Mouse (Mus musculus): Measurements from ENCODE around the gene Lmo2. TPM values are rescaled to one million over a fixed set of nuclear protein-coding genes. Genes with fewer than 3 reads are reported as not detected.
A peak's percentile ranks its signal among the peaks of the same experiment; 100 is the strongest.

The Lmo2 gene
- total and polyA plus RNA-seq, 3 experiments, result 19.5 to 25.3 (median 19.8) TPM

DNA sequence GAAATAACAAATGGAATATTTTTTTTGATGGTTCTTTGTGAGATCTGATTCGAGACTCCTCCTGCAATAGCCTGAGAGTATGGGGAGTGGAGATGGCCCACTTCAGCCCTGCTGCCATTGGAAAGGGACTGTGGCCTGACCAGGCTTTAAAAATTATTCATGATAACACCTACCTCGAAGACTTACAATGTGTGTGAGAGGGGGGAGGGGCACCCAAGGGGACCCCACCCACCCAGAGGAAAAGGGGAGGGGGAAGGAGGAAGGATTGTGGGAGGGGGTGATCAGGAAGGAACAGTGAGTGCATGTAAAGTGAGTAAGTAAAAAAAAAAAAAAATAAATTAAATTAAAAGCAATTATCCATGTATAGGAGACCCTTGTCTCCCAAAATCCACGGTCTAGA lies 848 bp downstream of the Lmo2 start:
- 0 out of 2 replicates have a peak, but pooled peaks cover 1% of the 10 kb centered on the region for H3K4me1 ChIP-seq (ENCODE audit: control insufficient read depth, insufficient read depth, low read length)
- no peak for TF ChIP-seq CTCF (IDR thresholded peaks at IDR 0.05)
- no peak for TF ChIP-seq POLR2A (IDR thresholded peaks at IDR 0.05; ENCODE audit: insufficient read depth, low read depth, low read length)
- TF ChIP-seq EP300 (IDR thresholded peaks at IDR 0.05; ENCODE audit: insufficient read depth, low read depth, low read length), result no peak
- no peaks in the 10 kb centered on the region for H3K27me3 ChIP-seq (ENCODE audit: control insufficient read depth, insufficient read depth, low read length)
- H3K79me2 ChIP-seq (replicated peaks; ENCODE audit: control insufficient read depth, insufficient read depth, low read length), result no peaks in the 10 kb centered on the region
- H3K36me3 ChIP-seq (ENCODE audit: control insufficient read depth, insufficient read depth, low read length), result no peaks in the 10 kb centered on the region
- intact Hi-C loops (cut with DNase I), result no loop called here
- no peak overlapping the region for H3K27ac ChIP-seq
- no peak overlapping the region for H3K4me3 ChIP-seq
- no peak overlapping the region for H3K9ac ChIP-seq (ENCODE audit: low read depth, low read length)
- WGBS, result 62% methylated on average over 3 of the region's 3 CpGs
- DNase-seq, result no peak

DNA sequence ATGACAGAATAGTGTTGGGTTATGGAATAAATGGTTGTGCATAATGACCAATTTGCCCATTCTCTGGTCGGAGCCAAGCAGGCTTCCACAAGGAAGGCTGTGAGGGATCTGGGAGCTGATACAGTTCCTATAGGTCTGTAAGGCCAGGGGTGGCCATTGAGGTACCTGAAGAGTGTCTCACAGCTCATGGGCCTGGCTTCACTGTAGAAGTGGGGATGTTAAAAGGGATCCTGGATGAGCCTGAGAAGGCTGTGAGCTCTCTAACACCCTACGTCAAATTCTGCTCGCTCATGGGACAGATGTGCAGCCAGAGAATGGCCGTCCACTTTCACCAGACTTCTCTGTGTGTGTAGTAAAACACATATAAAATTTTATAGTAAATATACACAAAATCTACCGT lies 1.3 kb downstream of the Lmo2 start:
- DNase-seq, result no peak
- 0 out of 2 replicates have a peak, but pooled peaks cover 1% of the 10 kb centered on the region for H3K4me1 ChIP-seq (ENCODE audit: control insufficient read depth, insufficient read depth, low read length)
- H3K9ac ChIP-seq (ENCODE audit: low read depth, low read length), result no peak overlapping the region
- H3K4me3 ChIP-seq, result no peak overlapping the region
- no peaks in the 10 kb centered on the region for H3K27me3 ChIP-seq (ENCODE audit: control insufficient read depth, insufficient read depth, low read length)
- H3K27ac ChIP-seq, result no peak overlapping the region
- no peak for TF ChIP-seq POLR2A (IDR thresholded peaks at IDR 0.05; ENCODE audit: insufficient read depth, low read depth, low read length)
- no peak for TF ChIP-seq CTCF (IDR thresholded peaks at IDR 0.05)
- TF ChIP-seq EP300 (IDR thresholded peaks at IDR 0.05; ENCODE audit: insufficient read depth, low read depth, low read length), result no peak
- H3K79me2 ChIP-seq (replicated peaks; ENCODE audit: control insufficient read depth, insufficient read depth, low read length), result no peaks in the 10 kb centered on the region
- WGBS, result 93% methylated on average over 5 of the region's 5 CpGs
- no peaks in the 10 kb centered on the region for H3K36me3 ChIP-seq (ENCODE audit: control insufficient read depth, insufficient read depth, low read length)
- intact Hi-C loops (cut with DNase I), result no loop called here

GRCm38 (mm10) chr2:103959574-103959973 lies 1.8 kb downstream of the Lmo2 start:
- Histone ChIP-seq H3K4me3 (no peak overlapping the region), H3K9ac (ENCODE audit: low read depth, low read length) (no peak overlapping the region), H3K79me2 (replicated peaks; ENCODE audit: control insufficient read depth, insufficient read depth, low read length) (no peaks in the 10 kb centered on the region), H3K4me1 (ENCODE audit: control insufficient read depth, insufficient read depth, low read length) (0 out of 2 replicates have a peak, but pooled peaks cover 1% of the 10 kb centered on the region), H3K27me3 (ENCODE audit: control insufficient read depth, insufficient read depth, low read length) (no peaks in the 10 kb centered on the region), H3K36me3 (ENCODE audit: control insufficient read depth, insufficient read depth, low read length) (no peaks in the 10 kb centered on the region), H3K27ac (no peak overlapping the region)
- TF ChIP-seq POLR2A (IDR thresholded peaks at IDR 0.05; ENCODE audit: insufficient read depth, low read depth, low read length) (no peak), EP300 (IDR thresholded peaks at IDR 0.05; ENCODE audit: insufficient read depth, low read depth, low read length) (no peak), CTCF (IDR thresholded peaks at IDR 0.05) (no peak)
- WGBS, result 88% methylated on average over 6 of the region's 6 CpGs
- DNase-seq, result no peak
- intact Hi-C loops (cut with DNase I), result no loop called here

DNA sequence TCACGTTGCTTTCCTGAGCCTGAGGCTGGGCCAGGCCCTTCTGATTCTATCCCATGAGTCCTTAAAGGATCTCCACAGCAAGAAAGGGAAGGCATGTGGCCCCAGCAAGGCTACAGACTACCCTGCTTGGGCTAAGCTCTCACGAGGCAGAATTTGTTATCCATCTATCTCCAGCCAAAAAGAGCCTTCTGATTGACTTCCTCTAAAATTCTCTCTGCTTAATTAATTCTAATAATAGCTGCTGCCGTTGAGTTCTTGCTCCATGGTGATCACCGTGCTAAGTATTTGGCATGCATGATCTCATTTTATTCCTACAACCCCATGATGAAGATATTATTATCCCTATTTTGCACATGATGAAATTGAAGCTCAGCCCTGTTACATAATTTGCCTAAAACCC lies 4.6 kb downstream of the Lmo2 start:
- no peak overlapping the region for H3K27ac ChIP-seq
- intact Hi-C loops (cut with DNase I), result no loop called here
- H3K36me3 ChIP-seq (ENCODE audit: control insufficient read depth, insufficient read depth, low read length), result no peaks in the 10 kb centered on the region
- no peak overlapping the region for H3K4me3 ChIP-seq
- H3K27me3 ChIP-seq (ENCODE audit: control insufficient read depth, insufficient read depth, low read length), result no peaks in the 10 kb centered on the region
- no peak for TF ChIP-seq EP300 (IDR thresholded peaks at IDR 0.05; ENCODE audit: insufficient read depth, low read depth, low read length)
- TF ChIP-seq CTCF (IDR thresholded peaks at IDR 0.05), result no peak
- TF ChIP-seq POLR2A (IDR thresholded peaks at IDR 0.05; ENCODE audit: insufficient read depth, low read depth, low read length), result no peak
- H3K9ac ChIP-seq (ENCODE audit: low read depth, low read length), result no peak overlapping the region
- 0 out of 2 replicates have a peak, but pooled peaks cover 1% of the 10 kb centered on the region for H3K4me1 ChIP-seq (ENCODE audit: control insufficient read depth, insufficient read depth, low read length)
- no peaks in the 10 kb centered on the region for H3K79me2 ChIP-seq (replicated peaks; ENCODE audit: control insufficient read depth, insufficient read depth, low read length)
- 37% methylated on average over 4 of the region's 4 CpGs for WGBS
- DNase-seq, result no peak

GRCm38 (mm10) chr2:103965391-103965790 lies 7.6 kb downstream of the Lmo2 start:
- DNase-seq, result peak in 1 of 2 experiments; percentile 23
- H3K4me3 ChIP-seq, result no peak overlapping the region
- no peaks in the 10 kb centered on the region for H3K27me3 ChIP-seq (ENCODE audit: control insufficient read depth, insufficient read depth, low read length)
- 0 out of 2 replicates have a peak, but pooled peaks cover 2% of the 10 kb centered on the region for H3K36me3 ChIP-seq (ENCODE audit: control insufficient read depth, insufficient read depth, low read length)
- H3K79me2 ChIP-seq (replicated peaks; ENCODE audit: control insufficient read depth, insufficient read depth, low read length), result no peaks in the 10 kb centered on the region
- no peak overlapping the region for H3K27ac ChIP-seq
- H3K4me1 ChIP-seq (ENCODE audit: control insufficient read depth, insufficient read depth, low read length), result peaks cover 2% of the 10 kb centered on the region; the same call in 1 of the 2 replicates
- H3K9ac ChIP-seq (ENCODE audit: low read depth, low read length), result no peak overlapping the region
- intact Hi-C loops (cut with DNase I), result loop anchor here (5.0 kb wide), 1 partner anchor 68 kb away; no protein-coding TSS in a partner anchor
- TF ChIP-seq POLR2A (IDR thresholded peaks at IDR 0.05; ENCODE audit: insufficient read depth, low read depth, low read length), result no peak
- TF ChIP-seq CTCF (IDR thresholded peaks at IDR 0.05), result no peak
- TF ChIP-seq EP300 (IDR thresholded peaks at IDR 0.05; ENCODE audit: insufficient read depth, low read depth, low read length), result no peak
- WGBS, result 86% methylated on average over 3 of the region's 3 CpGs

DNA sequence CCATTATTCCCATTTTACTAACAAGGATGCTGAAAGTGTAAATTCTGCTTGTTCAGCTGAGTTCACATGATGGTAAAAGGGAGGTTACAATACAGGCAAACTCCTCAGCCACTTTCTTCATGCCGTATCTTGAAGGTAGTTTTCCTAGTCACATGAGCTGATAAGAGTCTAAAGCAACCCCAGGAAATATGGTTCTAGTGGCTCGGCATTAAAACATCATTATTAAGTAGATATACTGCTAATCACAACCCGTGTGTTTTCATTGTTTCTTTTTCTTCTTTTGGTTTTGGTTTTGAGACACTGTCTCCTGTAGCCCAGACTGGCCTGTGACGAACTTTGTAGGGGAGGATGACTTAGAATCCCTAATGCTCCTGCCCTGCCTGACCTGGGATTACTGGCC lies 10.4 kb downstream of the Lmo2 start:
- no peak for DNase-seq

More for the DNA sequence above, 10.4 kb downstream of the Lmo2 start:
- peak overlapping the region; percentile 23 for H3K4me3 ChIP-seq
- intact Hi-C loops (cut with DNase I), result loop anchor here (5.0 kb wide), 1 partner anchor 71 kb away; no protein-coding TSS in a partner anchor
- H3K4me1 ChIP-seq (ENCODE audit: control insufficient read depth, insufficient read depth, low read length), result peaks cover 1% of the 10 kb centered on the region; the same call in 1 of the 2 replicates
- H3K79me2 ChIP-seq (replicated peaks; ENCODE audit: control insufficient read depth, insufficient read depth, low read length), result no peaks in the 10 kb centered on the region
- no peaks in the 10 kb centered on the region for H3K27me3 ChIP-seq (ENCODE audit: control insufficient read depth, insufficient read depth, low read length)
- H3K36me3 ChIP-seq (ENCODE audit: control insufficient read depth, insufficient read depth, low read length), result 0 out of 2 replicates have a peak, but pooled peaks cover 2% of the 10 kb centered on the region
- H3K9ac ChIP-seq (ENCODE audit: low read depth, low read length), result no peak overlapping the region
- H3K27ac ChIP-seq, result peak overlapping the region; percentile 94
- no peak for TF ChIP-seq POLR2A (IDR thresholded peaks at IDR 0.05; ENCODE audit: insufficient read depth, low read depth, low read length)
- no peak for TF ChIP-seq CTCF (IDR thresholded peaks at IDR 0.05)
- no peak for TF ChIP-seq EP300 (IDR thresholded peaks at IDR 0.05; ENCODE audit: insufficient read depth, low read depth, low read length)
- 56% methylated on average over 4 of the region's 4 CpGs for WGBS

Data from heart, adult 2 months (tissue).